Mouse (Mus musculus) bone marrow macrophage, adult 2 months (primary cell): ENCODE results near the gene Cel.

Experiments
- CTCF ChIP-seq: IDR thresholded peaks from 2 replicates; pipeline ENCODE4 v1.5.1; 2012; ENCODE audit warnings: low read depth, mild to moderate bottlenecking, low read length, moderate library complexity
- POLR2A ChIP-seq: IDR thresholded peaks from 2 replicates; pipeline ENCODE4 v1.6.1; 2012; ENCODE audit warnings: mild to moderate bottlenecking, low read depth, low read length, borderline replicate concordance

DNA sequence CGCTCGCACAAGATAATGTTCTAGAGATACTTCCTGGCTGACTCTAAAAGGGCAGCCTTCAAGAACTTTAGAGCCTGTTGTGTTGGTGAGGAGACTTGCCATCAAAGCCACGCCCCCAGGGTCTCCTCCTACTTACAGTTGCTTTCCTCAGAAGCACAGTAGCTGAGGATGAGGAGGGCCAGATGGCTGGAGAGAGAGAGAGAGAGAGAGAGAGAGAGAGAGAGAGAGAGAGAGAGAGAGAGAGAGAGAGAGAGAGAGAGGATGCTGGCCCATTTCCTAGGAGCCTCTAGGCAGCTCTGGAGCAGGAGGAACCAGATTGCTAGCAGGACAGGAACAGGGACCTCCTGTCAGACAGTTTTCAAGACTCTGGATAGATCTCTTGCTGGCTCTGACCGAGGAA is 27.0 kb downstream of the Cel start:
- TF ChIP-seq POLR2A: no peak
- TF ChIP-seq CTCF: no peak
